Mouse (Mus musculus) retina, adult 2 months (tissue): ENCODE measurements around the gene Setd2.

Source experiments
- DNase-seq: peaks from one replicate; pipeline ENCODE4 v3.0.0-alpha.2; 2012; ENCODE audit warnings: low read depth, low spot score

The Setd2 gene

GRCm38 (mm10) chr9:110623416-110624195 is 91.2 kb downstream of the Setd2 start:
- DNase-seq, result no peak

- DNase-seq, result peak; percentile 67
Observed at GRCm38 (mm10) chr9:110624361-110625166, 92.2 kb downstream of the Setd2 start, which contains the start of gene Nradd. Gene Nradd (minus strand): TSS chr9:110624452.

GRCm38 (mm10) chr9:110625350-110625908 is 93.0 kb downstream of the Setd2 start:
- DNase-seq, result no peak

GRCm38 (mm10) chr9:110630171-110630570 is 97.8 kb downstream of the Setd2 start:
- no peak for DNase-seq

GRCm38 (mm10) chr9:110631191-110631590 is 98.8 kb downstream of the Setd2 start:
- DNase-seq, result no peak

- DNase-seq, result no peak
Observed at GRCm38 (mm10) chr9:110631651-110632275, 99.4 kb downstream of the Setd2 start.

- DNase-seq, result no peak
Observed at GRCm38 (mm10) chr9:110632671-110633070, 100.3 kb downstream of the Setd2 start.

GRCm38 (mm10) chr9:110633882-110634281 is 101.5 kb downstream of the Setd2 start:
- no peak for DNase-seq

- peak; percentile 57 for DNase-seq
Observed at GRCm38 (mm10) chr9:110635225-110635624, 102.8 kb downstream of the Setd2 start.

GRCm38 (mm10) chr9:110638611-110639021 is 106.2 kb downstream of the Setd2 start:
- no peak for DNase-seq

- DNase-seq, result no peak
Observed at GRCm38 (mm10) chr9:110641006-110641405, 108.6 kb downstream of the Setd2 start.

- no peak for DNase-seq
Observed at GRCm38 (mm10) chr9:110642812-110643524, 110.6 kb downstream of the Setd2 start.

- DNase-seq, result no peak
Observed at GRCm38 (mm10) chr9:110643787-110644186, 111.4 kb downstream of the Setd2 start.

- DNase-seq, result no peak
Observed at GRCm38 (mm10) chr9:110644295-110644694, 111.9 kb downstream of the Setd2 start.

GRCm38 (mm10) chr9:110645219-110645618 is 112.8 kb downstream of the Setd2 start:
- DNase-seq, result no peak

GRCm38 (mm10) chr9:110649775-110650174 is 117.4 kb downstream of the Setd2 start:
- no peak for DNase-seq

- no peak for DNase-seq
Observed at GRCm38 (mm10) chr9:110651931-110652722, 119.7 kb downstream of the Setd2 start.

- DNase-seq, result no peak
Observed at GRCm38 (mm10) chr9:110652963-110653654, 120.7 kb downstream of the Setd2 start.

GRCm38 (mm10) chr9:110653655-110654461 is 121.5 kb downstream of the Setd2 start, which contains the start of gene Nbeal2:
Gene Nbeal2 (minus strand): TSS chr9:110654161.
- peak; percentile 72 for DNase-seq
